11 mouse cellular contexts compared by ENCODE assay signal in genomic region chr11:35203673-35204072, GRCm38 (mm10).
DNase-seq lines count a peak whose midpoint lies in the region; ATAC-seq and TF ChIP-seq lines count a peak whose summit lies in the region.
"Had no signal": no experiment of that assay in that cellular context is flagged by ENCODE, and none has a peak within 500 bp of the region (broad histone marks: within the 10 kb centered on the region; RNA-seq: fewer than 3 reads in every experiment).

No protein-coding gene starts in this region.

- no peaks in the 10 kb centered on the region for H3K27me3 ChIP-seq in kidney, embryonic 16.5 days (ENCODE audit: insufficient read depth, low read length)
- H3K27me3 ChIP-seq in forebrain, embryonic 14.5 days (replicated peaks; ENCODE audit: control insufficient read depth, insufficient read depth, low read length) = no peaks in the 10 kb centered on the region
- 0 out of 2 replicates have a peak, but pooled peaks cover 8% of the 10 kb centered on the region for H3K27me3 ChIP-seq in midbrain, embryonic 16.5 days (ENCODE audit: control insufficient read depth, insufficient read depth, low read depth, low read length)

- 38% methylated on average over 10 of the region's 10 CpGs for WGBS in kidney, embryonic 16.5 days
- WGBS in forebrain, embryonic 14.5 days = 4% methylated on average over 10 of the region's 10 CpGs
- WGBS in midbrain, embryonic 16.5 days = 20% methylated on average over 10 of the region's 10 CpGs

- H3K4me3 ChIP-seq in kidney, embryonic 16.5 days (ENCODE audit: low read length) = no peak overlapping the region
- H3K4me3 ChIP-seq in forebrain, embryonic 14.5 days (ENCODE audit: low read depth, low read length) = no peak overlapping the region
- H3K4me3 ChIP-seq in midbrain, embryonic 16.5 days (ENCODE audit: low read depth, low read length) = no peak overlapping the region

- no peaks in the 10 kb centered on the region for H3K9me3 ChIP-seq in kidney, embryonic 16.5 days (ENCODE audit: low read length)
- H3K9me3 ChIP-seq in forebrain, embryonic 14.5 days (replicated peaks; ENCODE audit: control insufficient read depth, low read length) = no peaks in the 10 kb centered on the region
- H3K9me3 ChIP-seq in midbrain, embryonic 16.5 days (replicated peaks; ENCODE audit: control insufficient read depth, low read length, poor library complexity, severe bottlenecking) = no peaks in the 10 kb centered on the region

- peaks cover 27% of the 10 kb centered on the region for H3K4me1 ChIP-seq in kidney, embryonic 16.5 days (ENCODE audit: insufficient read depth, low read length)
- H3K4me1 ChIP-seq in forebrain, embryonic 14.5 days (ENCODE audit: control insufficient read depth, insufficient read depth, low read length) = peaks cover 25% of the 10 kb centered on the region
- peaks cover 17% of the 10 kb centered on the region for H3K4me1 ChIP-seq in midbrain, embryonic 16.5 days (ENCODE audit: control insufficient read depth, insufficient read depth, low read length)

- no peaks in the 10 kb centered on the region for H3K36me3 ChIP-seq in kidney, embryonic 16.5 days (ENCODE audit: insufficient read depth, low read length)
- H3K36me3 ChIP-seq in forebrain, embryonic 14.5 days (ENCODE audit: control insufficient read depth, insufficient read depth, low read length) = no peaks in the 10 kb centered on the region
- no peaks in the 10 kb centered on the region for H3K36me3 ChIP-seq in midbrain, embryonic 16.5 days (ENCODE audit: control insufficient read depth, insufficient read depth, low read length)

- no peak overlapping the region for H3K4me2 ChIP-seq in kidney, embryonic 16.5 days (replicated peaks; ENCODE audit: low read depth, low read length)
- peak overlapping the region; percentile 28; the same call in 1 of the 2 replicates for H3K4me2 ChIP-seq in forebrain, embryonic 14.5 days (ENCODE audit: low read length)
- H3K4me2 ChIP-seq in midbrain, embryonic 16.5 days (ENCODE audit: low read length) = 0 out of 2 replicates have a peak overlapping the region, but pooled peaks have one; percentile 5
- H3K4me2 ChIP-seq: liver, embryonic 11.5 days had no signal

- peak; percentile 65; the same call in 1 of the 2 replicates for ATAC-seq in kidney, embryonic 16.5 days (ENCODE audit: low FRiP score, low TSS enrichment)
- peak; percentile 77 for ATAC-seq in forebrain, embryonic 14.5 days
- ATAC-seq in midbrain, embryonic 16.5 days = peak; percentile 62; the same call in 1 of the 2 replicates

- H3K9ac ChIP-seq in kidney, embryonic 16.5 days (replicated peaks; ENCODE audit: low read length) = no peak overlapping the region
- no peak overlapping the region for H3K9ac ChIP-seq in forebrain, embryonic 14.5 days (ENCODE audit: low read length)
- no peak overlapping the region for H3K9ac ChIP-seq in midbrain, embryonic 16.5 days (ENCODE audit: low read depth, low read length)

- no peak overlapping the region for H3K27ac ChIP-seq in kidney, embryonic 16.5 days (ENCODE audit: low read length)
- H3K27ac ChIP-seq in forebrain, embryonic 14.5 days (ENCODE audit: low read depth, low read length) = no peak overlapping the region
- H3K27ac ChIP-seq in midbrain, embryonic 16.5 days (ENCODE audit: low read length) = no peak overlapping the region

- intact Hi-C loops in gastrocnemius, postnatal 36 days (cut with DNase I) = no loop called here

- TF ChIP-seq CTCF in brain, embryonic 14.5 days (IDR thresholded peaks at IDR 0.05; ENCODE audit: borderline replicate concordance, extremely low read depth, insufficient read depth, insufficient read length) = no peak

- TF ChIP-seq POLR2A in brain, embryonic 14.5 days (IDR thresholded peaks at IDR 0.05; ENCODE audit: borderline replicate concordance, extremely low read depth, insufficient read depth, insufficient read length, poor library complexity, severe bottlenecking) = no peak

- no peak for DNase-seq in kidney, adult 11 months
- peak; percentile 88 for DNase-seq in brain, embryonic 14.5 days (ENCODE audit: low read depth)
- DNase-seq in forebrain, embryonic 14.5 days (ENCODE audit: low spot score) = peak; percentile 80
- DNase-seq in gastrocnemius, postnatal 36 days = no peak
- no peak for DNase-seq in embryo, embryonic 9.5 days (ENCODE audit: extremely low spot score)
- DNase-seq: adrenal gland, adult 2 months; cerebellum, adult 8-10 months; kidney, adult 9 months had no signal

Comparison
In these comparisons a context has a peak if more than half of its experiments do, and no peak if none do; other contexts are left out.
1. DNase-seq: peak in brain, embryonic 14.5 days (single experiment) and forebrain, embryonic 14.5 days (single experiment); none in kidney, adult 11 months (single experiment), gastrocnemius, postnatal 36 days (0 of 2) and embryo, embryonic 9.5 days (single experiment).
2. Peak in every context shown above with its lines, with median percentiles within 50 percentile points of each other: ATAC-seq.